Comparison of ENCODE assay signal across 18 mouse cellular contexts in the genomic region with DNA sequence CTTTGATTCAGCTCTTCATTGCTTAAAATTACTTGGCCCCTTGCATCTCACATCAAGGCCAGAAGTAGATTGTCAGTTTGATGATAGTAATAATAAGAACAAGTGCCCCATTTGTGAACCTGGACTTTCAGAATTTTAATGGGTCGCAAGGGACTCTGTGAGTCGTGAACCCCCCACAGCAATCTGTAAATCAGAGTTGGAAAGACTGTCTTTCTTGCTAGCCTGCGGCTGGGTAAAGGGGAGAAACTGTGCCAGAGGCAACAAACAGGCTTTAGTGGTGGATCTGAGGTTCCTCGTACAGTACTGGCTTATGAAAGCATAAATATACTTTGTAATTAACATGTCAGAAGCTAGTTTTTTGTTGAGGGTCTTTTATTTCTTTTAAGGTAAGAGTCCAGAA.
"Had no signal": no experiment of that assay in that cellular context is flagged by ENCODE, and none has a peak within 500 bp of the region (broad histone marks: within the 10 kb centered on the region; RNA-seq: fewer than 3 reads in every experiment).

No protein-coding gene starts in this region.

- H3K4me1 ChIP-seq: midbrain, embryonic 10.5 days; midbrain, embryonic 12.5 days; neural tube, embryonic 13.5 days; neural tube, embryonic 15.5 days had no signal

- H3K9me3 ChIP-seq: midbrain, embryonic 10.5 days; midbrain, embryonic 12.5 days; neural tube, embryonic 13.5 days; neural tube, embryonic 15.5 days had no signal

- H3K27ac ChIP-seq: midbrain, embryonic 10.5 days; midbrain, embryonic 12.5 days; neural tube, embryonic 13.5 days; neural tube, embryonic 15.5 days had no signal

- H3K27me3 ChIP-seq: midbrain, embryonic 12.5 days; neural tube, embryonic 13.5 days; neural tube, embryonic 15.5 days had no signal

- H3K9ac ChIP-seq: lung, embryonic 14.5 days; midbrain, embryonic 12.5 days; neural tube, embryonic 13.5 days; neural tube, embryonic 15.5 days had no signal

- H3K4me3 ChIP-seq: midbrain, embryonic 10.5 days; midbrain, embryonic 12.5 days; myocyte; neural tube, embryonic 13.5 days; neural tube, embryonic 15.5 days had no signal

- ATAC-seq: midbrain, embryonic 16.5 days had no signal

- H3K36me3 ChIP-seq: midbrain, embryonic 10.5 days; midbrain, embryonic 12.5 days; neural tube, embryonic 13.5 days; neural tube, embryonic 15.5 days had no signal

- H3K4me2 ChIP-seq: lung, embryonic 14.5 days; midbrain, embryonic 12.5 days; neural tube, embryonic 13.5 days; neural tube, embryonic 15.5 days had no signal

- DNase-seq: lung, adult 18-20 months; lung, embryonic 14.5 days; lung, postnatal 10 days; lung, postnatal 4 days; midbrain, embryonic 14.5 days; retina, postnatal 1 day; right cerebral cortex, adult 18-20 months; right cerebral cortex, postnatal 25 days; right cerebral cortex, postnatal 4 days; spleen, adult 18-20 months; thymus, adult 18-20 months; thymus, postnatal 14 days had no signal
